Mouse (Mus musculus): Measurements from ENCODE around the gene Ubac2.

Ubac2 gene

DNA sequence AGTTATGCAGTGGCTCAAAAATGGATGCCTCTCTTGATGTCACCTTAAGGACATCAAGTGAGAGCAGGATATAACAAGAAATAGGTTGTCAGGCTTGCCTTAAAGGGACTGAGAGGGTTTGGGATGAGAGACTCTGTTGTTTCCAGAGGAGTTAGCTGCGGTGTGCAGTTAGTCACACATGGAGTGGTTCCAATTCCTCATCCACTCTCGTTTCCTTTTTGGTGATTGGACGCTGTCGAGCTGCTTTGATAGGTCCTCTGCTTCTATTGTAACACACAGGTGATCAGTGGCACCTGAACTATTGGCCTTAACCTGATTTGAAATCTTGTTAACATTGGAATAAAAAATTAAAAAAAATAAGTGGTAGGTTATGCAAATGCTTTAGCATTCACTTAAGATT is 44.3 kb downstream of the Ubac2 start:
- no peak for DNase-seq (ENCODE audit: low read depth, low spot score)

DNA sequence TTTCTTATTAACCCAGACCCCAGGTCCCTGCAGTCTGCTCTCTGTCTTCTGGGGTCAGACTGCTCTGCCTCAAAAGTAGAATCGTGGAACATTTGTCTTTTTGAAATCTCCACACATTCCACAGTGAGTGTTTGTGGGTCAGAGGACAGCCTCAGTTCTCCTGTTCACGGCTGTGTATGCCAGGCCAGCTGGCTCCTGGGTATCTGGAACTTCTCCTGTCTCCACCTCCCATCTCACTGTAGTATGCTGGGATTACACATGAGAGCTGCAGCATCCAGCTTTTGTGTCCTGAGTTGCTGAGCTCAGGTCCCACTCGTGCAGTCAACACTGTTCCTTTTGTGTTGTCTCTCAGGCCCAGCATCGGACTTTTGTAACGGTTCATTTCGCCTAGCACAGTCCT is 46.5 kb downstream of the Ubac2 start:
- DNase-seq (ENCODE audit: low read depth, low spot score), result no peak

DNA sequence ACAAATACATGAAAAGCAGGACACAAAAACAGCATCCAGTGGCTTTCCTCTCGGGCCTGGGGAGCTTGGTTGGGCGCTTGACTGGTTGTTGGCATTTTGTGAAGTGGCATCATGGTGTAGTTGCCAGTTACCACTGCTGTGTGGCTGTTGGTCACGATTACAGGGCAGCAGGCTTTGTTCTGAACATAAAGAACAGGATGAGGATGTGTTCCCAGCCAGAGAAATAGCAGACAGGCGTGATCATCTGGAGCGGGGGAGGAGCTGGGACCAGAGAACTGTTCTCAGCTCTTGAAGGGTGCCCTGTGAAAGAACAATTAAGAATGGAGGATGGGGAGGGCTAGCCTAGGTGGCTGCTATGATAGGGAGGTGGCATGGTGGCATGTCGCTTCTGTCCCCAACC is 48.5 kb downstream of the Ubac2 start:
- no peak for DNase-seq (ENCODE audit: low read depth, low spot score)

- DNase-seq (ENCODE audit: low read depth, low spot score), result no peak
Observed at GRCm38 (mm10) chr14:121927451-121927850, 49.0 kb downstream of the Ubac2 start.

- DNase-seq (ENCODE audit: low read depth, low spot score), result peak; percentile 38
Observed at GRCm38 (mm10) chr14:121928375-121929137, 50.1 kb downstream of the Ubac2 start.

- DNase-seq (ENCODE audit: low read depth, low spot score), result no peak
Observed at GRCm38 (mm10) chr14:121929243-121929951, 51.0 kb downstream of the Ubac2 start.

GRCm38 (mm10) chr14:121930731-121931383 is 52.4 kb downstream of the Ubac2 start:
- no peak for DNase-seq (ENCODE audit: low read depth, low spot score)

GRCm38 (mm10) chr14:121931594-121931993 is 53.2 kb downstream of the Ubac2 start:
- no peak for DNase-seq (ENCODE audit: low read depth, low spot score)

- DNase-seq (ENCODE audit: low read depth, low spot score), result no peak
Observed at GRCm38 (mm10) chr14:121932180-121932579, 53.8 kb downstream of the Ubac2 start.

- no peak for DNase-seq (ENCODE audit: low read depth, low spot score)
Observed at GRCm38 (mm10) chr14:121933906-121934596, 55.6 kb downstream of the Ubac2 start.

GRCm38 (mm10) chr14:121934597-121934946 is 56.2 kb downstream of the Ubac2 start:
- no peak for DNase-seq (ENCODE audit: low read depth, low spot score)

DNA sequence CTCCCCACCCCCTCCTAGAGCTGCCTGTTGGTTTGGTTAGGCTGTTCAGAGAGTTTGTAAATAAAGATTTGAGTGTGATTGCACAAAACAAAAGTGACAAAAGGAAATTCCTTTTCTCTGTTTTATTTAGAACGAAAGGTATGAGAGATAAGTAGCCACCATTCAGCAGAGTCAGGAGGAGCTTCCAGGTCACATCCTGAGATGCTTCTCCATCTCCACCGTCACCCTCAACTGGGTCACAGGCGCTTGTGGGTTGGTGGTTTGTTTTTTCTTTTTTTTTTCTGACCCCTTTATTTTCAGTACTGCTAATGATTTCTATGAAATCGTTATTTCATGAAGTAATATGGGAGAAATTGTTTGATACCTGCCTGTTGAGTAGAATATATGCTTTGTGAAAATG is 57.9 kb downstream of the Ubac2 start:
- DNase-seq (ENCODE audit: low read depth, low spot score), result no peak

DNA sequence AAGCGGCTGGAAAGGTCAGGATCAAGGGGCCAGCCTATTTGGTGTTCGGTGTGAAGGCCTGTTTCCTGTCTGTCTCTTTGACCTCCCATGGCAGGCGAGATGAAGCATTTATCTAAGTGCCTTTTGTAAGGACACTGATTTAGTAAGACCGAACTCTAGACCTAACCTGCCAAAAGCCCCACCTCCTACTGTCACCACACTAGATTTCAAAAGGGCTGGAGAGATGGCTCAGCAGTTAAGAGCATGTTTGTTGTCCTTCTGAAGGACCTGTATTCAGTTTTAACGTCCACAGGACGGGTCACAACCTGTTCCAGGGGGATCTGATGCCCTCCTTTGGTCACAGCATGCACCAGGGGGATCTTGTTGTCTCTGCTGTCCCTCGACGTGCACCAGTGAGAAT is 58.4 kb downstream of the Ubac2 start:
- no peak for DNase-seq (ENCODE audit: low read depth, low spot score)

GRCm38 (mm10) chr14:121937601-121938255 is 59.3 kb downstream of the Ubac2 start:
- DNase-seq (ENCODE audit: low read depth, low spot score), result no peak

- DNase-seq (ENCODE audit: low read depth, low spot score), result no peak
Observed at GRCm38 (mm10) chr14:121938256-121939191, 60.1 kb downstream of the Ubac2 start.

DNA sequence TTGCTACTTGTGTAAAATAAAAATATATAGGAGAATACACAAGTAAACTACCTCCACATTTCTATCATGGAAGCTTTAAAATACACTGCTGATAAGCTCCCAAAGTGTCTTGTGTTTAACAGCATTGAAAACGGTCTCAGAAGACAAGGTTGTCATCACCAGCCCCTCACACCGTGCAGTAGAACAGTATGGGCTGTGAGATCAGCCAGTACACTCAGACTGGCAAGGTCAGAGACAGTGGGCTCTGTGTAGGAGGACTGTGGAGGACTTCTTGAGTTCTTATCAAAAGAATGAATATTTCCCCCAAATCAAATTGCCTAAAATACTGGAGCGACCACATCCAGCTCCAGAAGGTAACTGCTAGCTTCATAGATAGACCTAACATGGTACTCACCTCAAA is 61.2 kb downstream of the Ubac2 start:
- DNase-seq (ENCODE audit: low read depth, low spot score), result no peak

GRCm38 (mm10) chr14:121946131-121946530 is 67.7 kb downstream of the Ubac2 start:
- no peak for DNase-seq (ENCODE audit: low read depth, low spot score)

GRCm38 (mm10) chr14:121946728-121947127 is 68.3 kb downstream of the Ubac2 start:
- DNase-seq (ENCODE audit: low read depth, low spot score), result no peak

DNA sequence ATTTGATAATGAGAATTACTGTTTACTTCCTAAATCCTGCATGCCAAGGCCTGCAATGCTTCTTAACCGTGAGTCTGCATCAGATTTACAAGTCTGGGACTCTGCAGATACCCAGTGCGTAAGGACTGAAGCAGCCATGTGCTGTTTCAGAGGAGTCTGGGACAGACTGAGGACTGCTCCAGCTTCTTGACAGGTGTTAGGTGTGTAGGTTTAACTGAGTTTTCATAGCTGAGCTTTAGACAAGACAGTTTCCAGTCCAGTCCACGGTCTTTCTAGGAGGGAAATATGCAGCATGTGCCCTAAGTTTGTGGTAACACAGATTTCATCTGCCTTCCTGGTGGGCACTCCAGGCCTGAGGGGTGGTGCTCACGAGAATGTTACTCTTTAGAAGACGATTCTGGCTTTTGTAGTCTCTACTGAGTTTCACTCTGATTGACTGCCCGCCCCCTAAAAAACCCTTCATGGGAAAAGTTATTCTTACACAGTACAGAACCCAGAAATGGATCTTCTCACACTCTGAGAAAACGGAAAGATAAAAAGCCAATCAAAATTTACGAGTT is 68.9 kb downstream of the Ubac2 start:
- DNase-seq (ENCODE audit: low read depth, low spot score), result no peak

DNA sequence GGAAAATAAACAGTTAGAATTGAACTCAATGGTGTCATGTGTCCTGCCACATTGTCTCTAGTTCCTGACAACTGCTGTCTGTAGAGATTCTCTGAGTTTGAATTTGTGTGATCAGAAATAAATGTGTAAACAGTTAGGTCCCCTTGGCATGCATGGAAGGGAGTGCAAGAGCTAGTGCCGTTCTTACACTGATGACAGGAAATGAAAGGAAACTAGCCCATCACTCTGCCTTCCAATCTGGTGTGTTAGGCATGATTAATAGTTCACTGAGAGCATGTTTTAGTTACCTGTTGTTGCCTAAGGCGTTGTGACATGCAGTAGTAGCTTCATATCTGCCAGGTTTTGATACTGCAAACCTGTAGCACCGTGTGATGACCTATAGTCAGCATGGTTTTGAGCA is 69.5 kb downstream of the Ubac2 start:
- no peak for DNase-seq (ENCODE audit: low read depth, low spot score)
